Mouse (Mus musculus) MEL (cell line): ENCODE results near the gene Tcea2. TPM values are rescaled to one million over a fixed set of nuclear protein-coding genes. Genes with fewer than 3 reads are reported as not detected.

Experiments
- DNase-seq: peaks from one replicate; pipeline ENCODE4 v3.0.0; 2011; ENCODE audit warnings: low read depth, low spot score
- H3K27ac ChIP-seq: 2 replicates; pipeline ENCODE4 v1.5.1; 2012; ENCODE audit warnings: low read depth, mild to moderate bottlenecking, control low read depth, low read length, moderate library complexity; ENCODE audit not compliant: control insufficient read depth
- H3K27me3 ChIP-seq, 2 experiments: fragments of 150-350 bp in 1 of 2; sonication (generic) in 1 of 2; 2 replicates each; pipeline ENCODE4 v1.6.1; 2012; ENCODE audit warnings: low read length in 2 of 2, mild to moderate bottlenecking in 2 of 2, improper control_type of control experiment in 1 of 2, moderate library complexity in 1 of 2; ENCODE audit not compliant: insufficient read depth in 2 of 2, control insufficient read depth in 1 of 2
- H3K36me3 ChIP-seq, 2 experiments: 2 replicates each; pipeline ENCODE4 v1.6.1; 2012 to 2014; ENCODE audit warnings: low read length in 2 of 2, improper control_type of control experiment in 1 of 2, inconsistent platforms in 1 of 2, mild to moderate bottlenecking in 1 of 2; ENCODE audit not compliant: insufficient read depth in 2 of 2, control insufficient read depth in 1 of 2
- H3K4me1 ChIP-seq, 2 experiments: fragments of 150-350 bp in 1 of 2; sonication (generic) in 1 of 2; 2 replicates each; pipeline ENCODE4 v1.6.1; 2012; ENCODE audit warnings: low read length in 2 of 2, improper control_type of control experiment in 1 of 2, mild to moderate bottlenecking in 1 of 2; ENCODE audit not compliant: insufficient read depth in 2 of 2, control insufficient read depth in 1 of 2
- H3K4me3 ChIP-seq, 2 experiments: fragments of 150-350 bp in 1 of 2; sonication (generic) in 1 of 2; 2 replicates each; pipeline ENCODE4 v1.5.1; 2012; ENCODE audit warnings: low read depth in 2 of 2, low read length in 2 of 2, mild to moderate bottlenecking in 2 of 2, moderate library complexity in 2 of 2, control low read depth in 1 of 2, improper control_type of control experiment in 1 of 2; ENCODE audit not compliant: control insufficient read depth in 1 of 2, insufficient read depth in 1 of 2
- H3K79me2 ChIP-seq: 2 replicates; pipeline ENCODE4 v1.6.1; 2012; ENCODE audit warnings: mild to moderate bottlenecking, low read length, moderate library complexity; ENCODE audit not compliant: control insufficient read depth, poor library complexity, insufficient read depth
- H3K9ac ChIP-seq: 2 replicates; pipeline ENCODE4 v1.6.1; 2012; ENCODE audit warnings: low read depth, mild to moderate bottlenecking, control low read depth, low read length, moderate library complexity; ENCODE audit not compliant: control insufficient read depth, poor library complexity, severe bottlenecking
- H3K9me3 ChIP-seq: fragments of 150-350 bp; sonication (generic); replicated peaks from 2 replicates; pipeline ENCODE4 v1.6.1; 2012; ENCODE audit warnings: mild to moderate bottlenecking, low read length, improper control_type of control experiment, moderate library complexity; ENCODE audit not compliant: insufficient read depth
- BHLHE40 ChIP-seq: IDR thresholded peaks from 2 replicates; pipeline ENCODE4 v1.6.1; 2012; ENCODE audit warnings: low read depth, mild to moderate bottlenecking, inconsistent platforms, low read length, improper control_type of control experiment, borderline replicate concordance
- CHD2 ChIP-seq: IDR thresholded peaks from 2 replicates; pipeline ENCODE4 v1.6.1; 2011; ENCODE audit warnings: low read length, improper control_type of control experiment
- CTCF ChIP-seq, 3 experiments: IDR thresholded peaks in 2 of 3; conservative IDR thresholded peaks in 1 of 3; 2 replicates each; pipeline ENCODE4 v1.5.1; 2011 to 2012; ENCODE audit warnings: low read length in 3 of 3, low read depth in 2 of 3, mild to moderate bottlenecking in 2 of 3, improper control_type of control experiment in 1 of 3, inconsistent platforms in 1 of 3, mixed read lengths in 1 of 3, moderate library complexity in 1 of 3; ENCODE audit not compliant: control insufficient read depth in 1 of 3, insufficient read depth in 1 of 3, poor library complexity in 1 of 3, severe bottlenecking in 1 of 3
- E2F4 ChIP-seq: IDR thresholded peaks from 2 replicates; pipeline ENCODE4 v1.6.1; 2011; ENCODE audit warnings: low read depth, low read length, improper control_type of control experiment, borderline replicate concordance
- ELF1 ChIP-seq: IDR thresholded peaks from 2 replicates; pipeline ENCODE4 v1.6.1; 2014; ENCODE audit warnings: low read depth, mild to moderate bottlenecking, inconsistent platforms, low read length, improper control_type of control experiment, moderate library complexity
- ETS1 ChIP-seq: IDR thresholded peaks from 2 replicates; pipeline ENCODE4 v1.6.1; 2012; ENCODE audit warnings: low read depth, mild to moderate bottlenecking, inconsistent platforms, low read length, improper control_type of control experiment, moderate library complexity
- HCFC1 ChIP-seq: IDR thresholded peaks from 2 replicates; pipeline ENCODE4 v1.6.1; 2012; ENCODE audit warnings: low read depth, mild to moderate bottlenecking, inconsistent platforms, low read length, improper control_type of control experiment, moderate library complexity
- JUND ChIP-seq: IDR thresholded peaks from 2 replicates; pipeline ENCODE4 v1.6.1; 2011; ENCODE audit warnings: low read depth, mild to moderate bottlenecking, improper control_type of control experiment, low read length
- KAT2A ChIP-seq: conservative IDR thresholded peaks from 2 replicates; pipeline ENCODE4 v1.6.1; 2012; ENCODE audit warnings: low read depth, low read length, improper control_type of control experiment, inconsistent platforms
- MAFK ChIP-seq: IDR thresholded peaks from 2 replicates; pipeline ENCODE4 v1.6.1; 2011; ENCODE audit warnings: low read depth, mild to moderate bottlenecking, low read length, improper control_type of control experiment, borderline replicate concordance
- MAX ChIP-seq: IDR thresholded peaks from 2 replicates; pipeline ENCODE4 v1.6.1; 2011; ENCODE audit warnings: low read length, improper control_type of control experiment
- MXI1 ChIP-seq: IDR thresholded peaks from 2 replicates; pipeline ENCODE4 v1.6.1; 2011; ENCODE audit warnings: mild to moderate bottlenecking, low read depth, low read length, improper control_type of control experiment
- MYB ChIP-seq: IDR thresholded peaks from 2 replicates; pipeline ENCODE4 v1.6.1; 2011; ENCODE audit warnings: mild to moderate bottlenecking, low read depth, low read length, improper control_type of control experiment
- MYC ChIP-seq: IDR thresholded peaks from 2 replicates; pipeline ENCODE4 v1.6.1; 2011; ENCODE audit warnings: low read depth, mild to moderate bottlenecking, low read length, improper control_type of control experiment, moderate library complexity
- NELFE ChIP-seq: IDR thresholded peaks from 2 replicates; pipeline ENCODE4 v1.6.1; 2011; ENCODE audit warnings: low read depth, low read length, improper control_type of control experiment
- NRF1 ChIP-seq: IDR thresholded peaks from 2 replicates; pipeline ENCODE4 v1.6.1; 2014; ENCODE audit warnings: low read depth, mild to moderate bottlenecking, inconsistent platforms, low read length, improper control_type of control experiment, moderate library complexity; ENCODE audit not compliant: poor library complexity, insufficient read depth, severe bottlenecking
- POLR2A ChIP-seq, 2 experiments: IDR thresholded peaks; 2 replicates each; pipeline ENCODE4 v1.6.1; 2011 to 2012; ENCODE audit warnings: low read length in 2 of 2, mild to moderate bottlenecking in 2 of 2, control low read depth in 1 of 2, improper control_type of control experiment in 1 of 2, low read depth in 1 of 2, moderate library complexity in 1 of 2; ENCODE audit not compliant: control insufficient read depth in 1 of 2, insufficient read depth in 1 of 2, poor library complexity in 1 of 2
- POLR2AphosphoS2 ChIP-seq: IDR thresholded peaks from 2 replicates; pipeline ENCODE4 v1.6.1; 2011; ENCODE audit warnings: low read length, improper control_type of control experiment
- RCOR1 ChIP-seq: IDR thresholded peaks from 2 replicates; pipeline ENCODE4 v1.6.1; 2012; ENCODE audit warnings: low read depth, mild to moderate bottlenecking, inconsistent platforms, low read length, improper control_type of control experiment
- SIN3A ChIP-seq: IDR thresholded peaks from 2 replicates; pipeline ENCODE4 v1.6.1; 2012; ENCODE audit warnings: low read length, improper control_type of control experiment, inconsistent platforms
- SMC3 ChIP-seq: IDR thresholded peaks from 2 replicates; pipeline ENCODE4 v1.6.1; 2011; ENCODE audit warnings: low read depth, low read length, improper control_type of control experiment
- TBP ChIP-seq: IDR thresholded peaks from 2 replicates; pipeline ENCODE4 v1.8.0; 2011; ENCODE audit warnings: low read depth, low read length, improper control_type of control experiment
- TCF12 ChIP-seq: IDR thresholded peaks from 2 replicates; pipeline ENCODE4 v1.6.1; 2014; ENCODE audit warnings: low read depth, mild to moderate bottlenecking, inconsistent platforms, low read length, improper control_type of control experiment, moderate library complexity
- USF1 ChIP-seq: IDR thresholded peaks from 2 replicates; pipeline ENCODE4 v1.6.1; 2014; ENCODE audit warnings: low read depth, mild to moderate bottlenecking, inconsistent platforms, low read length, improper control_type of control experiment, moderate library complexity
- ZKSCAN1 ChIP-seq: IDR thresholded peaks from 2 replicates; pipeline ENCODE4 v1.6.1; 2012; ENCODE audit warnings: low read depth, mild to moderate bottlenecking, inconsistent platforms, low read length, improper control_type of control experiment, moderate library complexity
- ZMIZ1 ChIP-seq: IDR thresholded peaks from 2 replicates; pipeline ENCODE4 v1.6.1; 2012; ENCODE audit warnings: low read depth, mild to moderate bottlenecking, inconsistent platforms, low read length, improper control_type of control experiment, moderate library complexity
- ZNF384 ChIP-seq: IDR thresholded peaks from 2 replicates; pipeline ENCODE4 v1.6.1; 2012; ENCODE audit warnings: low read depth, mild to moderate bottlenecking, inconsistent platforms, low read length, improper control_type of control experiment
- polyA plus RNA-seq, 2 experiments: library from polyadenylated mRNA; stranded (reverse) in 1 of 2; unstranded in 1 of 2; fragments of >175 nt in 1 of 2; fragments of >200 nt in 1 of 2; gene quantifications; 2 replicates each; pipeline versions ENCODE4 v1.2.1 to v1.2.4; 2012; ENCODE audit warnings: low replicate concordance in 2 of 2, low read depth in 1 of 2; ENCODE audit not compliant: insufficient read length in 2 of 2, insufficient read depth in 1 of 2, missing spikeins in 1 of 2
- total RNA-seq: library from RNA; depleted of rRNA; stranded (reverse); fragments of 300-350 nt; gene quantifications from 2 replicates; pipeline ENCODE4 v1.2.3, GENCODE M21; 2012; rRNA removed

The Tcea2 gene
- 6.7 and 7.3 TPM in 2 replicates for total RNA-seq
- 10 to 100 TPM in 1 of 2 experiments, not detected in 1; 17.0 TPM for polyA plus RNA-seq

DNA sequence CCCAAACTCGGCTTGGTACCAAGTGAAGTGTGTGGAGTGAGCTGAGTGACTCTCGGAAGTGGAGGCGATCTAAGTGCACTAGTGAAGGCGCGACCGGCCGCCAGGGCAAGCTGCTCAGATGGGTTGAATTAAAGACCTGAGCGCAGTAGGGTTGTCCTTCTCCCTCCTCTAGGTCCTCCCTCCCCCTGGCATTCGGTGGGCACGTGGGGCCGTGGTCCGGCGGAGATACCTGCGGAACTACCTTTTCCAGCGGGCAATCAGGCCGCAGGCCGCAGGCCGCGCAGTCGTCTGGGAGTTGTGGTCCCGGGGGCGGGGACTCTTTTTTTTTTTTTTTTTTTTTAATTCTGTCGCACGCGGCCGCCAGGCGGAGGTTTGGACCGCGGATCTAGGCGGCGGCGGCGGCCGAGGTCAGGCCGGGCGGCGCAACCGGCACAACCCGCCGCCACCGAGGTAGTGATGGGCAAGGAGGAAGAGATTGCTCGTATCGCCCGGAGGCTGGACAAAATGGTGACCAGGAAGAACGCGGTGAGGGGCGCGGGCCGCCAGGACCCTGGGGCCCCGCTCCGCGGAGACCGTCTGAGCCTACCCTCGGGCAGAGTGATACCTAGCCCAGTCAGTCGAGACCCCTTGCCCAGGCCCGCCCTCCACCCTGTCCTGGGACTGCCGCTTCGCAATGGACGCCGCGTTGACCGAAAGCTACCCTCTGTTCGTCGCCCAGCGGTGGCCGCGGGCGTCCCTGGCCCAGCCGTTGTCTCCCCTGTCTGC, at the start of gene Tcea2:
Tcea2 (plus strand) TSS at position 360 of the 765 bp plus-strand sequence.
- peak; percentile 83 for DNase-seq
- H3K4me3 ChIP-seq: peak within 1 kb of the TSS; percentile 60 to 72
- H3K79me2 ChIP-seq: peaks cover 6% of the 10 kb centered on the region; the same call in 1 of the 2 replicates
- peak within 1 kb of the TSS; percentile 55 for H3K27ac ChIP-seq
- H3K36me3 ChIP-seq: peaks cover 0 to 19% of the 10 kb centered on the region in 2 experiments; a peak in 2 of 4 replicates
- TF ChIP-seq TBP: no peak; the same call in 1 of the 2 replicates
- peak; percentile 79 for TF ChIP-seq USF1
- peak; percentile 41; the same call in 1 of the 2 replicates for TF ChIP-seq NRF1
- TF ChIP-seq POLR2A (IDR thresholded peaks at IDR 0.05; ENCODE audit: control insufficient read depth in 1 of 2, insufficient read depth in 1 of 2, low read depth in 1 of 2, low read length in 2 of 2, poor library complexity in 1 of 2): peak; percentile 69 to 70; a peak in 3 of 4 replicates
- no peak for TF ChIP-seq MYB
- peak; percentile 90 for TF ChIP-seq MYC
- no peak for TF ChIP-seq JUND
- peak; percentile 75; the same call in 1 of the 2 replicates for TF ChIP-seq KAT2A
- peak; percentile 99 for TF ChIP-seq ZNF384
- TF ChIP-seq E2F4: no peak
- no peak for TF ChIP-seq MAFK
- peak; percentile 92 for TF ChIP-seq SIN3A
- TF ChIP-seq MXI1: peak; percentile 93
- TF ChIP-seq SMC3: peak; percentile 28; the same call in 1 of the 2 replicates
- peak; percentile 87 for TF ChIP-seq MAX
- no peak for TF ChIP-seq RCOR1
- peak; percentile 61; the same call in 1 of the 2 replicates for TF ChIP-seq ZMIZ1
- peak in 2 of 3 experiments; percentile 15 to 32; a peak in 4 of 6 replicates for TF ChIP-seq CTCF (IDR thresholded peaks at IDR 0.05 in 2 of 3, conservative IDR thresholded peaks at IDR 0.05 in 1 of 3; ENCODE audit: control insufficient read depth in 1 of 3, insufficient read depth in 1 of 3, low read depth in 2 of 3, low read length in 3 of 3, poor library complexity in 1 of 3, severe bottlenecking in 1 of 3)
- peak; percentile 80 for TF ChIP-seq NELFE
- peak; percentile 51; the same call in 1 of the 2 replicates for TF ChIP-seq ELF1
- peak; percentile 71 for TF ChIP-seq TCF12
- TF ChIP-seq ZKSCAN1: peak; percentile 80; the same call in 1 of the 2 replicates
- no peak for TF ChIP-seq POLR2AphosphoS2
- TF ChIP-seq HCFC1: peak; percentile 95
- TF ChIP-seq ETS1: peak; percentile 63; the same call in 1 of the 2 replicates
- no peak for TF ChIP-seq CHD2
- TF ChIP-seq BHLHE40: 0 out of 2 replicates have a peak, but pooled peaks have one; percentile 39
- peak within 1 kb of the TSS; percentile 85 for H3K9ac ChIP-seq
- no peaks in the 10 kb centered on the region for H3K27me3 ChIP-seq
- peaks cover 3 to 32% of the 10 kb centered on the region in 2 experiments for H3K4me1 ChIP-seq
- no peaks in the 10 kb centered on the region for H3K9me3 ChIP-seq
